Mouse (Mus musculus): ENCODE results near the gene Mitd1. TPM values are rescaled to one million over a fixed set of nuclear protein-coding genes. Genes with fewer than 3 reads are reported as not detected.

The Mitd1 gene
- total and polyA plus RNA-seq, 3 experiments: 13.3 to 28.1 (median 19.9) TPM

DNA sequence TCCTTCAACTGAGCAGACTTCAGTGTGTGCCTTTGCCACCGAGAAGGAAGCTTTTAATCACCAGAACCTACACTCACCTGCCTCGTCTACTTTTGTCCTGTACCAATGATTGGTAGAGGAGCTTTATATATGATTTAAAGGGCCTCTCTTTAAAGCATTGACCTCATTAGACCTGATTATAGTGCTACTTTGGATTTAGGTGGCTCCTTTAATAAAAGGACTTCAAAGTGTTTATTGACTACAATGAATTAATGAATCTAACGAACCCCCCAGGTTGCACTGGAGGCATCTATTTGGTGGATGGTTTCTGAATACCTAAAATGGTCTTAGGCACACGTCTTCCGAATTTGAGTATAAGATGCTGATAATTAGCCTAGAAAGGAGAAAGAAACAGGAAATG is 26.2 kb upstream of the Mitd1 start, which contains the start of gene Lyg2:
Gene Lyg2, minus strand, starts transcription at position 101 of the 400 bp plus-strand sequence.
- H3K27ac ChIP-seq (ENCODE audit: insufficient read depth, low read depth): no peak within 1 kb of the TSS
- peaks cover 4 to 7% of the 10 kb centered on the region in 2 experiments; a peak in 1 of 4 replicates for H3K4me1 ChIP-seq (ENCODE audit: control insufficient read depth in 1 of 2, insufficient read depth in 2 of 2)
- no peaks in the 10 kb centered on the region for H3K9me3 ChIP-seq (replicated peaks; ENCODE audit: low read length)
- H3K36me3 ChIP-seq (replicated peaks in 1 of 2; ENCODE audit: control insufficient read depth in 1 of 2, insufficient read depth in 1 of 2, low read length in 1 of 2): no peaks in the 10 kb centered on the region
- in situ Hi-C loops (cut with MboI; ENCODE audit: low pct_ligation_motif_present, low pct_unique_long_range_greater_than_20kb, low sequenced_read_pairs) (no loop called here), dilution Hi-C loops (cut with MboI; ENCODE audit: extremely low pct_ligation_motif_present, extremely low pct_unique_long_range_greater_than_20kb, low sequenced_read_pairs) (no loop called here)
- H3K27me3 ChIP-seq (replicated peaks): peaks cover 15% of the 10 kb centered on the region
- no peak within 1 kb of the TSS for H3K4me2 ChIP-seq (ENCODE audit: insufficient read depth, low read depth, poor library complexity, severe bottlenecking)
- H3K4me3 ChIP-seq (replicated peaks in 1 of 3; ENCODE audit: low read depth in 2 of 3, low read length in 2 of 3, poor library complexity in 1 of 3): no peak within 1 kb of the TSS
- no peak within 1 kb of the TSS for H3K9ac ChIP-seq (ENCODE audit: insufficient read depth, low read depth)
- DNase-seq (ENCODE audit: extremely low read depth): no peak
- TF ChIP-seq CHD1 (IDR thresholded peaks at IDR 0.05; ENCODE audit: low read depth, low read length) (no peak), BHLHE40 (IDR thresholded peaks at IDR 0.05; ENCODE audit: low read depth, low read length) (no peak), PAX5 (IDR thresholded peaks at IDR 0.05; ENCODE audit: low read length) (no peak)
- H3K79me2 ChIP-seq (replicated peaks; ENCODE audit: control insufficient read depth, extremely low read depth, insufficient read depth, poor library complexity, severe bottlenecking): no peaks in the 10 kb centered on the region

- no peaks in the 10 kb centered on the region for H3K4me1 ChIP-seq (ENCODE audit: control insufficient read depth in 1 of 2, insufficient read depth in 2 of 2)
- no peak overlapping the region for H3K4me2 ChIP-seq (ENCODE audit: insufficient read depth, low read depth, poor library complexity, severe bottlenecking)
- in situ Hi-C loops (cut with MboI; ENCODE audit: low pct_ligation_motif_present, low pct_unique_long_range_greater_than_20kb, low sequenced_read_pairs): no loop called here
- no peak overlapping the region for H3K4me3 ChIP-seq (replicated peaks in 1 of 3; ENCODE audit: low read depth in 2 of 3, low read length in 2 of 3, poor library complexity in 1 of 3)
- dilution Hi-C loops (cut with MboI; ENCODE audit: extremely low pct_ligation_motif_present, extremely low pct_unique_long_range_greater_than_20kb, low sequenced_read_pairs): no loop called here
- TF ChIP-seq POLR2A (IDR thresholded peaks at IDR 0.05; ENCODE audit: low read depth, low read length): no peak
- TF ChIP-seq IRF4 (IDR thresholded peaks at IDR 0.05; ENCODE audit: low read depth, low read length): no peak
- TF ChIP-seq E2F4 (IDR thresholded peaks at IDR 0.05; ENCODE audit: insufficient replicate concordance, low read depth, low read length): no peak
- no peak for TF ChIP-seq USF2 (conservative IDR thresholded peaks at IDR 0.05; ENCODE audit: low read depth, low read length)
- no peak for TF ChIP-seq CHD2 (IDR thresholded peaks at IDR 0.05; ENCODE audit: low read length)
- no peak for TF ChIP-seq TCF12 (IDR thresholded peaks at IDR 0.05; ENCODE audit: low read depth, low read length)
- no peak for TF ChIP-seq MXI1 (IDR thresholded peaks at IDR 0.05; ENCODE audit: low read depth, low read length)
- no peak for TF ChIP-seq UBTF (IDR thresholded peaks at IDR 0.05; ENCODE audit: low read depth, low read length)
- no peak for TF ChIP-seq NRF1 (IDR thresholded peaks at IDR 0.05; ENCODE audit: low read depth, low read length)
- TF ChIP-seq USF1 (IDR thresholded peaks at IDR 0.05; ENCODE audit: low read depth, low read length): no peak
- no peak for TF ChIP-seq MAFK (IDR thresholded peaks at IDR 0.05; ENCODE audit: insufficient replicate concordance, low read length)
- no peaks in the 10 kb centered on the region for H3K36me3 ChIP-seq (replicated peaks in 1 of 2; ENCODE audit: control insufficient read depth in 1 of 2, insufficient read depth in 1 of 2, low read length in 1 of 2)
- no peaks in the 10 kb centered on the region for H3K9me3 ChIP-seq (replicated peaks; ENCODE audit: low read length)
- H3K79me2 ChIP-seq (replicated peaks; ENCODE audit: control insufficient read depth, extremely low read depth, insufficient read depth, poor library complexity, severe bottlenecking): no peaks in the 10 kb centered on the region
- no peak overlapping the region for H3K9ac ChIP-seq (ENCODE audit: insufficient read depth, low read depth)
- DNase-seq (ENCODE audit: extremely low read depth): no peak
- H3K27me3 ChIP-seq (replicated peaks): peaks cover 22% of the 10 kb centered on the region
- no peak overlapping the region for H3K27ac ChIP-seq (ENCODE audit: insufficient read depth, low read depth)
Measured at GRCm38 (mm10) chr1:37912751-37913150, 22.5 kb upstream of the Mitd1 start.

- Histone ChIP-seq H3K27ac (ENCODE audit: insufficient read depth, low read depth) (no peak overlapping the region), H3K4me1 (ENCODE audit: control insufficient read depth in 1 of 2, insufficient read depth in 2 of 2) (no peaks in the 10 kb centered on the region), H3K36me3 (replicated peaks in 1 of 2; ENCODE audit: control insufficient read depth in 1 of 2, insufficient read depth in 1 of 2, low read length in 1 of 2) (peaks cover 13 to 26% of the 10 kb centered on the region in 2 experiments), H3K79me2 (replicated peaks; ENCODE audit: control insufficient read depth, extremely low read depth, insufficient read depth, poor library complexity, severe bottlenecking) (no peaks in the 10 kb centered on the region), H3K27me3 (replicated peaks) (no peaks in the 10 kb centered on the region), H3K9me3 (replicated peaks; ENCODE audit: low read length) (no peaks in the 10 kb centered on the region), H3K4me2 (ENCODE audit: insufficient read depth, low read depth, poor library complexity, severe bottlenecking) (no peak overlapping the region), H3K9ac (ENCODE audit: insufficient read depth, low read depth) (no peak overlapping the region), H3K4me3 (replicated peaks in 1 of 3; ENCODE audit: low read depth in 2 of 3, low read length in 2 of 3, poor library complexity in 1 of 3) (no peak overlapping the region)
- peak; percentile 48 for DNase-seq (ENCODE audit: extremely low read depth)
- in situ Hi-C loops (cut with MboI; ENCODE audit: low pct_ligation_motif_present, low pct_unique_long_range_greater_than_20kb, low sequenced_read_pairs): no loop called here
- dilution Hi-C loops (cut with MboI; ENCODE audit: extremely low pct_ligation_motif_present, extremely low pct_unique_long_range_greater_than_20kb, low sequenced_read_pairs): no loop called here
- TF ChIP-seq CHD2 (IDR thresholded peaks at IDR 0.05; ENCODE audit: low read length): no peak
- no peak for TF ChIP-seq NRF1 (IDR thresholded peaks at IDR 0.05; ENCODE audit: low read depth, low read length)
- no peak for TF ChIP-seq ZKSCAN1 (IDR thresholded peaks at IDR 0.05; ENCODE audit: borderline replicate concordance, low read depth, low read length)
- TF ChIP-seq CTCF (conservative IDR thresholded peaks at IDR 0.05 in 1 of 2, IDR thresholded peaks at IDR 0.05 in 1 of 2; ENCODE audit: low read depth in 2 of 2, low read length in 2 of 2): peak in 1 of 2 experiments; percentile 69; a peak in 2 of 4 replicates
- 0 out of 2 replicates have a peak, but pooled peaks have one; percentile 21 for TF ChIP-seq IRF4 (IDR thresholded peaks at IDR 0.05; ENCODE audit: low read depth, low read length)
- TF ChIP-seq MAZ (IDR thresholded peaks at IDR 0.05; ENCODE audit: low read depth, low read length): no peak
- TF ChIP-seq SMC3 (IDR thresholded peaks at IDR 0.05; ENCODE audit: low read depth, low read length): peak; percentile 68
- no peak for TF ChIP-seq NELFE (IDR thresholded peaks at IDR 0.05; ENCODE audit: low read depth, low read length)
- no peak for TF ChIP-seq JUND (conservative IDR thresholded peaks at IDR 0.05; ENCODE audit: low read depth, low read length)
- no peak for TF ChIP-seq GABPA (IDR thresholded peaks at IDR 0.05; ENCODE audit: insufficient replicate concordance, low read depth, low read length)
- TF ChIP-seq RAD21 (IDR thresholded peaks at IDR 0.05; ENCODE audit: low read depth, low read length): peak; percentile 57
- TF ChIP-seq POLR2A (IDR thresholded peaks at IDR 0.05; ENCODE audit: low read depth, low read length): no peak
- TF ChIP-seq ZC3H11A (IDR thresholded peaks at IDR 0.05; ENCODE audit: low read depth, low read length): no peak
- no peak for TF ChIP-seq JUN (IDR thresholded peaks at IDR 0.05; ENCODE audit: insufficient read depth, low read depth, low read length)
- TF ChIP-seq MEF2A (IDR thresholded peaks at IDR 0.05; ENCODE audit: borderline replicate concordance, low read depth, low read length): no peak
- TF ChIP-seq MYC (IDR thresholded peaks at IDR 0.05; ENCODE audit: low read depth, low read length): no peak
- TF ChIP-seq SIN3A (IDR thresholded peaks at IDR 0.05; ENCODE audit: low read length): 0 out of 2 replicates have a peak, but pooled peaks have one; percentile 28
Measured at GRCm38 (mm10) chr1:37903178-37903577, 13.0 kb upstream of the Mitd1 start.
